Mouse (Mus musculus) cortical plate, adult 2 months (tissue): Measurements from ENCODE around the gene Zbed6.
A peak's percentile ranks its signal among the peaks of the same experiment; 100 is the strongest.

Experiments used
- CTCF ChIP-seq: fragments of 200-500 bp; IDR thresholded peaks from 2 replicates; pipeline ENCODE4 v1.5.1; 2011; ENCODE audit warnings: mild to moderate bottlenecking, control low read depth, low read length; ENCODE audit not compliant: insufficient read depth; ENCODE audit errors: extremely low read depth
- POLR2A ChIP-seq: fragments of 200-500 bp; IDR thresholded peaks from 2 replicates; pipeline ENCODE4 v1.6.1; 2011; ENCODE audit warnings: mild to moderate bottlenecking, low read length, control low read depth; ENCODE audit not compliant: insufficient read depth; ENCODE audit errors: extremely low read depth

DNA sequence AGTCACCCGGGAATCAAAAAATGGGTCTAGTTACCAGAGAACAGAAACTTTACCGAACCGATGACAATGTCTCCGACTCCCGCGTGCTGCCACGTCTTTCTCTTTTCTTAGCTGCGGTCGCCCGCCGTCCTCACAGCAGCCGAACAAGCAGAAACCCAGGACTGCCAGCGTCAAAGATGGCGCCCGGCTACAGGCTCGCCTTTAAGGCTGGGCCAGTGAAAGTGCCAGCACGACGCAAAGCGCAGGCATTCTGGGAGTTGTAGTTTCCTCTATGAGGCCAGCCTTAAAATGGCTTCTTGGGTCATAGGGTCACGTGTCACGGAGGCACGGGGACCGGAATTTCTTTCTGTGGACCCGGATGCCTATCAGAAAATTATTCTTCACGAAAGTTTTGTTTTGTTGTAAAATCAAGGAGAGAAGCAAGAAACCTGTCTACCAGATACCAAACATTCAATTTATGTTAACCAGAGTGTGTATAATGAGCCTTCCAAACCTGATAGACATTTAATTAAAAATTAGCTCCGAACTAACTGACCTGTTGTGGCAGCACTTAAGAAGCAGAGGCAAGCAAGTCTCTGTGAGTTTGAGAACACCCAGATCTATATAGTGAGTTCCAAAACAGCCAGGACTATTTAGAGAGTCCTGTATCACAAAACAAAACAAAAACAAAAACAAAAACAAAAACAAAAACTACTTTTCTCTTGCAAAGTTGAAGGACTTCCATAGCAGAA lies 683 bp upstream of the Zbed6 start, which contains the start of gene Gm38394:
- TF ChIP-seq CTCF (no peak), POLR2A (peak; percentile 94)
